Mouse (Mus musculus): ENCODE data around the gene Slc26a1.
"Not testable (repeated sequence)": the region's sequence is repeated elsewhere in the genome, so short reads cannot be mapped to it uniquely, and the experiment has no call there.

The Slc26a1 gene

DNA sequence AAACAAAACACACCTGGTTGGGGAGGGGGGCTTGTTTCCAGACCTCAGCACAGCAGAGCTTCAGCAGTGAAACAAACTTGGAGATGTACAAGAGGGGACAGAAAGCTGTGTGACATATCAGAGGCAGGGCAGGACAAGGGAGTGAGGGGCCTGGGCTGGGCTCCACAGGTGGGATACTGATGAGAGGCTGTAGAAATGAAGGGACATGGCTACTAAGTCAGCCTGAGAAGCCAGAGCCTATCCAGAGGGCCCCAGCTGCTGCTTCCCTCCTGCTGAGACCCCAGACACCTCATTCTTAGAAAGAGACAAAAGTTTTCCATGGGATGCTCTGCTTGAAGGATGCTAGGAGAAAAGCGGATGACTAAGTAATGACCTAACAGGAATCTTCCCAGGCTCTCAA is 16.8 kb downstream of the Slc26a1 start:
- no peak for DNase-seq (ENCODE audit: extremely low read depth, insufficient read length, low spot score)

DNA sequence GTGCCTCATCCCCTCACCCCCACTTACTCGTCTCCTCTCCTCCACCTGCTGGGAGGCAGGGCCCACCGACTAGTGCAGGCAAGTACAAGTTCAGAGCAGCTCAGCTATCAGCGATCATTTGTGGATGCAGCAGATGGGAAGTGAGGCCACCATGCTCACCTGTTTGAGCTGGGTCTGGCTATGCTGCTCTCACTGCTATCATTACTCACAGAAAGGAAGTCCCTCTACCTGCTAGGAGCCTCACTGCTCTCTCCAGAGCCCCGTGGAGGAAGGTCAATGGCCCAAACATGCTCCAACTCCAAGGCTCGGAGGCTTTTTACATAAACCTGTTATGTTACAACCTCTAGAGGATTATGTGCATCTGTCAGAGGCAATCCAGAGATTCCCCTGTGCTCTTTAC is 18.0 kb downstream of the Slc26a1 start:
- no peak for DNase-seq (ENCODE audit: extremely low read depth, insufficient read length, low spot score)

DNA sequence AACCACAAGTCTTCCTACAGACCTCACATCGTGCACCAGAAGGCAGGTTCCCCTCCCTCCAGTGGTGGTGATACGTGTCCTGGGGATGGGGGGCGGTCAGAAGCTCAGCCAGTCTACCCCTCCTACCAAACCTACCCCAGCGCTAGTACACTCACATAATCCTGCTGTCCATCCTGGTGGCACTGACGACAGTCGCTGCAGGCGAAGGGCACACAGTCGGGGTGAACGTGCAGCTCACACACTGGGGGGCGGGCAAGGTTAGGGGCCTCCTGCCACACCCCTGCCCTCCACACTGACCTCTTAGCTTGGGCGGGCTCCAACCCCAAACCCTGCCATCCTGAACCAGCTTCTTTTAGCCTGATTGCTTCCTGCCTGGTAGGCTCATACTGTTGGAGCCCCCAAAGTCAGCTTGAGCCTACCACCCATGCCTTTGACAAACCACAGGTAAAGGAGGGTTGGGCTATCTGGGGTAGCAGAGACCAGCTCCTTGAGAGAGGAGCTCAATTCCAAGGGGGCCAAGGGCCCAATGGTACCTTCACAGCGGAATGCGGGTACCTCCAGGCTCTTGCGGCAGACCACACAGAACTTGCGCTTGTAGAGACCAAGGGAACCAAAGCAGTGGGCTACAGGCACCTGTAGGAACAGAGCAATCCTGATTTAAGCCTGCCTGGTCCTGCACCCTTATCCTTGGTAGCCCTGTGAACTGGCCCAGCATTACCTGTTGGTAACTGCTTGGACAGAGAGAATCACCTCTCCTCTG is 19.3 kb downstream of the Slc26a1 start:
- no peak for DNase-seq (ENCODE audit: extremely low read depth, insufficient read length, low spot score)

DNA sequence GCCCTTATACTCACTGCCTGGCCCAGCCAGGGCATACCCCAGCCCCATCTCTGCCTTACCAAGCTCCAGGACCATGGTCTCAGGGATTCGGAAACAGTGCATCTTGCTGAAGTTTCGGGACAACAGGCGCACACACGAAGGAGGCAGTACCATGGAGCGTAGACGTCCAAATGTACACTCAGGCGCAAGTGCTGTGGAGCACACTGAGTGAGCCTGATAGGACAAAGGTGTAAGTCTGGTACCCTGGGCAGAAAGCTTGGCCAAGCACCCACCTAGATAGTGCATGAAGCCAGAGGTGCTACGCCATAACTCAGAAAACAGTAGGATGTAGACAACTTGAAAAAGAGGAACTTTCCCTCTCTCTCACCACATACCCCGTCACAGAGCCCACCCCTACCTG is 20.0 kb downstream of the Slc26a1 start:
- no peak for DNase-seq (ENCODE audit: extremely low read depth, insufficient read length, low spot score)

DNA sequence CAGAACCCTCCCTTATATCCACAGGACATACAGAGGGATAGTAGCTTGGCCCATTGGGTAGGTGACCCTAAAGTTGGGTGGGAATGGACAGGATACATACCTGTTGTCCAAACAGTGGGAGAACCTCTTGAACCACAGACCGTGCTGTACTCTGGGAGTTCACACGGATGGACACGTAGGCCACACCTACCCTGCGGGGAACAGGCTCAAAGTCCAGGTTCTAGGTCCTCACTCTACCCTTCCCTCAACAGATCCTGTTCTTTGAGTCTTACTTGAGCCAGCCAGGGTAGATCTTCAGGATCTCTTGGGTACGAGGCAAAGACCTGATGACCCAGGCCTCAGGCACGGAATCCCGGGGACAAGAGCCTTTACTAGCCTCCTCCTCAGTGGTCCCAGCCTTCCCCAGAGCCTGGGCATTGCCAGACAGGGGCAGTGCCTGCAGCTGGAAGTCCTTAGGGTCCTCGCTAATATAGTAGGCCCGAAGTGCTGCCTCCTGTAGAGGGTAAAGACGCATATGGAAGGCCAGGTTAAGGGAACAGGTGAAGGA is 20.9 kb downstream of the Slc26a1 start:
- DNase-seq (ENCODE audit: extremely low read depth, insufficient read length, low spot score), result no peak

DNA sequence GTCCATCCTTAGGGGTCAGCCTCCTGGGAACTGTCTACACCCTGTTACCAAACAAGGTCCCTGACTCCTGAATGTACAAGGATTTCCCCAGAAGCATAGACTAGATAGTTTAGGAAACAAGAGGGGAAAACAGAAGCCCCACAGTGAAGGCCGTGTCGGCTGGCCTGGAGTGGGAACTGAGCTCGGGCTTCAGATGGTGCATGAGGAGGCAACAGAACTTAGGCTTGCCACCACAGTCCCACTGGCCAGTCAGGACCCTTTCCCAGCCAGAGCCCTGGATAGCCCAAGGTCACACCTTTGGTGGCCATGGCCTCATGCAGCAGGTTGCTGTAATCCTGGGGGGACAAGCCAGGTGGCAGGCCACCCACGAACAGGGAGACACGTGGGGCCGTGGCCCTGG is 22.0 kb downstream of the Slc26a1 start:
- DNase-seq (ENCODE audit: extremely low read depth, insufficient read length, low spot score), result no peak

DNA sequence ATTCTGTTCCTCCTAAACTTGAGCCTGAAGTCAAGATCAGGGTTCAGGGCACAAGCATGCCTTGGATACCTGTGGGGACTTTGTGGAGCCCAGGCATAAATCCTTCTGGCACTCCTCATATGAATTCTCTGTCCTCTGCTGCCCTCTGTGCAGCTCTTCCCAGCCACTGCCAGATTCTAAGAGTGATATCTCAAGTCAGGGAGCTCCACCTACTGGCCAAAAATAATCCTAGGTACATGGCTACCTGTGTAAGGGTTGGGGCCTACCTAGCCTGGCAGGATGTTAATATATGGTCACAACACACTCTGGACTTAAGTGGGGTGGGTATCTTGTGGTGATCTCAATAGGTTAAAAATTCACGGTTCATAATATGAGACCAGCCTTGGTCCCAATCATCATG is 23.5 kb downstream of the Slc26a1 start:
- DNase-seq (ENCODE audit: extremely low read depth, insufficient read length, low spot score), result no peak

DNA sequence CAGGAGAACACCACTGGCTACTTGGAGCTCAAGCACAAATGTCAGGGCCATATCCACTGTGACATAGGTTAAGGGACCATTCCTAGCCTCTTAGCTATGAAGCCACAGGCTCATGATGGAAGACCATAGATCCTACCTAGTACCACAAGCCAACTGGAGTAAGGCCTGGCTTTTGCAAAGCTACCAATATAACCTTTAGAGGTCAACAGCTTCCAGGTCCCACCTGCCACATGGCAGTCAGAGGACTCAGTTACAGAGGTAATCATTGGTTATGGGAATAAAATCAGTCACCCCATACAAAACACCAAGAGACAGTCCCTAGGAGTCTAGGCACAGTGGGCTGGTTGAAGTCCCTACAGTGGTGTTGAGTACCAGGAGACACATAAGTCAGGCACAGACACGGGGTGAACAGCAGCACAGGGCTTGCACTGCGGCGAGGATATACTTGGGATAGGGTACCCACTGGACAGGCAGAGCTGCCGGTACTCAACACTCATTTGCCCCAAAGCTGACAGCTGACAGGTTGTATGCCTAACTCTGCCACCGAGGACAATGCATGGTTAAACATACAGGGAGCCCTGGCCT is 24.1 kb downstream of the Slc26a1 start:
- DNase-seq (ENCODE audit: extremely low read depth, insufficient read length, low spot score), result no peak

DNA sequence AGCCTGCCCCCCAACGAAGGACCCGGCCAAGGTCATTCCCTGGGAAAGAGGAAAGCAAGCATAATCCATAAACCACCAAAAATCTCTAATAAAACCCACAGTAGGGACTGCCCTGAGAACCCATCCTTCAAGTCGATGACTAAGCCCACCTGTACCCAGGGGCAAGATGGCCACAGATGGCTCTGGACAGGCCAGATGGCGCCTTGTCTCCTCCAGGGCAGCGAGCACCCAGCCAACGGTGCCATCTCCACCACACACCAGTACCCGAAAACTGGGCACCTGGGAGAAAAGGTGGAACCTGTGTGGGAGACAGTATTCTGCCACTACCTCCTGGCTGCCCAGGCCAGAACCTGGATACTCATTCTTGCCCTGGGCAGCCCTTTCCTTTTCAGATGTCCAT is 25.0 kb downstream of the Slc26a1 start:
- no peak for DNase-seq (ENCODE audit: extremely low read depth, insufficient read length, low spot score)

DNA sequence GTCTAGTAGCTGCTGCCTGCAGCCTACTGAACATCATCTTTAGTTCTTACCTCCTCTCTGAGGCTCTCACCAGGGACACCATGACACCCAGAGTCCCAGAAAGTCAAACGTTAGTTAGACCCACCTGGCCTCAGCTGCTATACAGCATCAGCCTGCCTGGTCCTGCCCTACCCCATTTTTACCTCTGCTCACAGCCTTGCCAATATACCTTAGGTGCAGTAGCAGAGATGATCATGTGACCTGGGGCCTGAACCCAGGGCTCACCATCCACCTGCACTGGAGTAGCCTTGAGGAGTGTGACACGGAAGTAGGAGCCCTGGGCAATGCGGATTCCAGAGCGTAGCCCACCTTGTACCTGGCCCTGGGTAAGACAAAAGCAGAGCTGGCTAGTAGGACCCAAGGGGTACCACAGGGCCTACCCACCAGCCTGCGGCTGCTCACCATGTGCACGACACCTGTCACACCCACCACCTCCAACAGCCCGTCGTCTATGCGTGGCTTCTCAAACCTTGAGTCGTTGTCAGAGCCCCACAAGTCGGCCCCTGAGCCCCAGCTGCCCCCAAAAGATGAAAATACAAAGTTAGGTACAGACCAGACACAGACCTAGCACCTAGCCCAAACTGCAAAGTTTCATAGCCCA is 26.3 kb downstream of the Slc26a1 start:
- DNase-seq (ENCODE audit: extremely low read depth, insufficient read length, low spot score), result no peak

DNA sequence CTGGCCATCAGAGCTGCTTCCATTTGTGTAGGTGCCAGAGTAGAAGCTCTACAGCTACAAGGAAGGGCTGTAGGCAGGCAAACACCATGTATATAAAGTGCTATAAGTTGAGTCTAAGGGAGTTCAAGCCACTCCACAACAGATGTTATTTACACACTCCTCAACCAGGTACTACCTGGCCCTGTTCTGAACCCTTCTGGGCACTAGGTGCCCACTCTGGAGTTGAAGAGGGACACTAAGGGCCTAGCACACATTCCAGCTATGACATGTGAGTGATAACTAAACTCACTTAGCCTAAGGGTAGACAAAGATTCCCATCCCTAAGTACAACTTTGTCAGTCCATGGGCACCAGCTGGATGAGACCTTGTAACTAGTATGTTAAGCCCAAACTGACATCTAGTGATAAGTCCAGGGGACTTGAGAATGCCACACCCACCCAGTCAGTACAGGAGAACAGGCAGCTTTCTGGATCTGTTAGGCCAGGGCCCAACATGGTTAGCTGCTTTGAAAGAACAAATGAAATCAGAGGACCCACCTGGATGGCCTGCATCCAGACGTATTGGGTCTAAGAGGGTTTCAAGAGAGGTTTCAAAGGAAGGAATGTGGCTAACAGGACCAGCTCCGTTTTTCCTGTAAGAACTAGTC is 27.4 kb downstream of the Slc26a1 start:
- DNase-seq (ENCODE audit: extremely low read depth, insufficient read length, low spot score), result no peak

DNA sequence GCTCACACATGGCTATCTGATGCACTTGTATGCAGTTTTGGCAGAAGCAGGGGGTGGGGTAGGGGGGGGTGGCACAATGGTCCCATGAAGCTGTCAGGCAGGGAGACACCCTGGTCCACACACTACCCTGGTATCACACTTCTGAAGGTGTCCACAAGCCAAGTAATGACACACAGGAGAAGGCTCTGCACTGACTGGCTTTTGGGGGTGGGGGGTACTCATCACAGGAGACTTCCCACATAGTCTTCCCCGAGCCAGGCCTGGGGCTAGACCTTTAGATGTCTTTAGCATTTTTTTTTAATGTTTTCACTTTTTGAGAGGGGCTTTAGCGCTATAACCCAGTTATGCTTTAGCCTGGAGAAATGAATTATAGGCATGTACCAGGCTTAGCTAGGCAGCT is 28.1 kb downstream of the Slc26a1 start:
- DNase-seq (ENCODE audit: extremely low read depth, insufficient read length, low spot score), result no peak

DNA sequence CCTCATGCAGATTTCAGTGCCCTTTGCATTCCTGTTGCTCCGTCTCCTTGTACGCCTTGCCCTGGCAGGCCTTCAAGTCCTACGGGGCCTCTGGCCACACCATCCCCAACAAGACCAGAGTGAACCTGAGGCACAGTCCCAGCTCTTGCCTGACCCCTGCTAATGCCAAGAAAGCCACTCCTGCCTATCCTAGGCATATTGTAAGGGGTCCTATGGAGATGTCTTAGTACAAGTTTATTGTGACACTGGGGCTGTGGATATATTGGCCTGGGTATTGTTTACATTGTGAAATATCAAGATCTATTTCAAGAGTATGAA is 29.1 kb downstream of the Slc26a1 start:
- DNase-seq (ENCODE audit: extremely low read depth, insufficient read length, low spot score), result no peak

DNA sequence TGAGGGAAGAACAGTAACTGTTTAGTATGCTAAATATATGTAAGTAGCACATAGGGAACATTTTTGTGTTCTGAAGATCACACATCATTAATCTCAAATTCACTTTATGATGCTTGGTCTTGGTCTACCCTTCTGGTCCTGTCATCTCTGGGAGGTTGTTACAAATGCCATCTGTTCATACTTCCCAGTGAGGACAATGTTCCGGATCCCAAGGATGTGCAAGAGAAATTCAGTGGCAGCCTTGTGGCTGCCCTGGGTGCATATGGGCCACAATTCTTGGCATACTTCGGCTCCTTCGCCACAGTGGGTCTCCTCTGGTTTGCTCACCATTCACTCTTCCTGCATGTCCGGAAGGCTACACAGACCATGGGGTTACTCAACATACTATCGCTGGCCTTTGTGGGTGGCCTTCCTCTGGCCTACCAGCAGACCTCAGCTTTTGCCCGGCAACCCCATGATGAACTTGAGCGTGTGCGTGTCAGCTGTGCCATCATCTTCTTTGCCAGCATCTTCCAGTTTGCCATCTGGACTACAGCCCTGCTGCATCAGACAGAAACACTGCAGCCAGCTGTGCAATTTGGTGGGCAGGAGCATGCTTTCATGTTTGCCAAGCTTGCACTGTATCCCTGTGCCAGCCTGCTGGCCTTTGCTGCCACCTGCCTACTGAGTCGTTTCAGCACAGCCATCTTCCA is 29.6 kb downstream of the Slc26a1 start:
- DNase-seq (ENCODE audit: extremely low read depth, insufficient read length, low spot score), result no peak

DNA sequence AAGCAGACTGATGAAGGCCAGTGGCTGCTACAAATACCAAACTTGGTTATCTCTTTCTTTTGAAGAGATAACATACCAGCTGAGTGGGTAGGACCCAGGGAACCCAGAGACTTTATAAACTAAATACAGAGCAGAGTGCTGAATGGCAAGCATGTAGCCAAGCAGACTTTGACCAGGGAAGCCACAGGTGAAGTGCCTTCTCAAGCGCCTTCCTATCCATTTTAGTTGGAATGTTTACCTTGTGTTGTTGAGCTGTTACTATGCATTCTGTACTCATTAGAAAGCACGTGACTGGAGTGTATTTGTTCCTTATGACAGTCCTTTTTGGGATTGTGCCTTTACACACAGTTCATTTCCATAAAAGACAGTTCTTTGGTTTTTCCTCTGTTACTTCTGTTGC is 31.7 kb downstream of the Slc26a1 start:
- DNase-seq (ENCODE audit: extremely low read depth, insufficient read length, low spot score), result no peak

DNA sequence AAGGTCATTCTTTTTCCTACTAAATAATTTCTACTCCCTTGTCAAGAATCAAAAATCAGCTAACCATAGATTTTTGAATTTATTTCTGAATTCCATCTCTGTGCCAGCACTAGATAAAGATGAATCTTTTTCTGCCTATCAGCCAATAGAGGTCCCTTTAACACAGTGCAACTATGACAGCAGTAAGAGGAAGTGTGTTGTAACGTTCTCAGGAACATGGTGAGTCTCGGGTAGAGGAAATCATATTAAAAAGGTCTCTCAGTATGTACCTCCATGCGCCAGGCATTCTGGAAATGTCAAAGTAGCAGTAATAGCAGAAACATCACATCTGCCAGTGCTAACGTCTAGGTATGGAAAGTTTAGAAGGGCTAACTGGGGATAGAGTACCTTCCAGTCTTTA is 39.2 kb downstream of the Slc26a1 start:
- DNase-seq (ENCODE audit: extremely low read depth, insufficient read length, low spot score), result no peak

DNA sequence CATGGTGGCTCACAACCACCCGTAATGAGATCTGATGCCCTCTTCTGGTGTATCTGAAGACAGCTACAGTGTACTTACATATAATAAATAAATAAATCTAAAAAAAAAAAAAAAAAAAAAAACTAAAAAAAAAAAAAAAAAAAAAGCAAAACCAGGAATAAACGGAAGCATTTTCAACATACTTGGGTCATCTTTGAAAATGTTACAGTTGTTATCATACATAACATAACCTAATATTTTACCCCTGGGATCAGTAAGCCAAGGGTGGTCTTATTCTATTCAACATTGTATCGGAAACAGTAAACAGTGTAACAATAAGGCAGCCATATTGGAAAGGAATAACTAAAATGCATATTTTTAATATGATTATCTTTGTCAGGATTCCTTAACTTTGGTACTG is 41.3 kb downstream of the Slc26a1 start:
- not testable (repeated sequence) for DNase-seq (ENCODE audit: extremely low read depth, insufficient read length, low spot score)

DNA sequence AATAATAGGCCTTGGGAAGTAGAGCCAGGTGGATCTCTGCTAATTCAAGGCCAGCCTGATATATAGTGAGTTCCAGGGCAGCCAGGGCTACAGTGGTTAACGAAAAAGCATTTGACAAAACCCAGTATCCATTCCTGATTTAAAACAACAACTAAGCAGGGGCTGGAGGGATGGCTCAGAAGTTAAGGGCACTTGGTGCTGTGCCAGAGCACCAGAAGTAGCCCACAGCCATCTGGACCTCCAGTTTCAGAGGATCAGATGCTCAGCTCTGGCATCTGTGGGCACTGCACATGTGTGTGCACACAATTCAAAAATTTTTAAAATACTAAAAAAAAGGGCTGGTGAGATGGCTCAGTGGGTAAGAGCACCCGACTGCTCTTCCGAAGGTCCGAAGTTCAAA is 41.7 kb downstream of the Slc26a1 start:
- no peak for DNase-seq (ENCODE audit: extremely low read depth, insufficient read length, low spot score)

DNA sequence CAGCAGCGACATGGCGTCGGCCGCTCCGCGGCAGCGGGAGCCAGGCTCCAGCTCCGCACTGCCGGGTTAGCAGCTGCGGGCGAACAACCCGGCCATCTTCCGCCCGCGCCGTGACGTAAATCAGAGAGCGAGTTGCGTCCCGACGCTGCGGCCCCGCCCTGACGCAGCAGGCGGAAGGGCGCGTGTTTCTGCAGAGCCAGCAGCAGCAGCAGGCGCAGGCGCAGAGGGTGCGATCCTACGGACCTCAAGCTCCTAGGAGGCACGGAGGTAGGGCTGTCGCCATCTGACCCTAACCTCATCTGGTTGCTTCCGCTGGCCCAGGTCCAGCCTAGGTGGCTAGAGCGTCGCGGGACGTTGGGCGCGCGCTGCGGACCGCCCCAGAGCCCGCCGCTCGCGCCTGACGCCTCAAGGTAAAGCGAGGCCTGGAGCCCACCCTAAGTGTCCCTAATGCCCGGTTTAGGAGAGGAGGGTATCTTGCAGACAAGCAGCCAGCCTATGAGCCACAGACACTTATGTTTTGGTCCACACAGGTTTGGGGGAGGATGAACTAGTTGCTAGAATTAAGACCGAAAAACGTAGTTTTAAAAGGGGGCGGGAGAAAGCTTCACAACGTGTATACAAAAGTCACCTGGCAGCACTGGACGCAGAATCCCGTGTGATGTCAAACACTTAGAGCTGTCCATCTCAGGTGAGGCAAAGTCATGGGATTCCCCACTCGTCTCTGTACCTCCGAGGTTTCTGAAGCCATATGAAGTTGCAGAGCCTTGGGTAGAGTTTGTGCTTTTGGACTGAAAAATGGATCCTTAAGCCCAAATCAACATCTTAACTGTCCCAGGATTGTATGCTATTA is 45.5 kb downstream of the Slc26a1 start, which contains the start of the genes Gak and Tmem175:
Gene Gak (minus strand): TSS at position 122 of the 850 bp plus-strand sequence.
Gene Tmem175 (plus strand): TSS at position 137 of the 850 bp plus-strand sequence.
- peak; percentile 96 for DNase-seq (ENCODE audit: extremely low read depth, insufficient read length, low spot score)
